ENCODE assay signal across 8 mouse cellular contexts in the genomic region with DNA sequence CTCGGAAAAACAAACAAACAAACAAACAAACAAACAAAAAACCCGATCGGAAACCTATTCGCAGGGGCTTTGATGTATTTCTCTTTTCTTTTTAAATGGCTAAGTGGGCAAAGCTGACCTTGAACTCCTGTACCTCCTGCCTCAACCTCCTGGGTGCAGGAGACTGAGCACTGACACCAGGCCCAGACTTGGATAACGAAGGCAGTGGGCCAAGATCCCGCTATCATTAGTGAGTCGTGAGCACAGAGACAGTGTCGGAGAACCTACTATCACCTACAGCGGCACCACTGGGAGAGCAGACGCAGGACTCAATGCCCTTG. TPM values are rescaled to one million over a fixed set of nuclear protein-coding genes. Genes with fewer than 3 reads are reported as not detected.
DNase-seq lines count a peak whose midpoint lies in the region; ATAC-seq and TF ChIP-seq lines count a peak whose summit lies in the region.

No protein-coding gene starts in this region.

- WGBS in heart, embryonic 12.5 days = 5% methylated on average over 10 of the region's 10 CpGs
- WGBS in forebrain, postnatal 0 days = 10% methylated on average over 10 of the region's 10 CpGs
- 5% methylated on average over 10 of the region's 10 CpGs for WGBS in liver, postnatal 0 days (ENCODE audit: insufficient replicate concordance)

- no peak for ATAC-seq in heart, embryonic 12.5 days (ENCODE audit: insufficient number of reproducible peaks, low FRiP score)
- ATAC-seq in forebrain, postnatal 0 days = no peak
- no peak for ATAC-seq in liver, postnatal 0 days

- DNase-seq in heart, postnatal 14 days = no peak
- DNase-seq in forebrain, postnatal 0 days = no peak
- DNase-seq in liver, postnatal 0 days = no peak
- DNase-seq in adrenal gland, adult 8-10 months = no peak
- DNase-seq in frontal cortex, postnatal 14 days (ENCODE audit: low spot score in 2 of 2) = no peak
- DNase-seq in cerebellum, postnatal 36 days = no peak

- H3K4me3 ChIP-seq in heart, embryonic 12.5 days = peak overlapping the region; percentile 94
- peak overlapping the region; percentile 99 for H3K4me3 ChIP-seq in ES-Bruce4 (ENCODE audit: low read depth, low read length)
- H3K4me3 ChIP-seq in forebrain, postnatal 0 days (ENCODE audit: low read depth, low read length) = peak overlapping the region; percentile 60
- peak overlapping the region; percentile 76 for H3K4me3 ChIP-seq in liver, postnatal 0 days (ENCODE audit: low read depth, low read length)

- no peak for TF ChIP-seq POLR2A in ES-Bruce4 (IDR thresholded peaks at IDR 0.05; ENCODE audit: insufficient read depth, low read length)

- peak overlapping the region; percentile 89 for H3K9ac ChIP-seq in heart, embryonic 12.5 days
- H3K9ac ChIP-seq in ES-Bruce4 (ENCODE audit: low read depth, poor library complexity, severe bottlenecking) = peak overlapping the region; percentile 89
- H3K9ac ChIP-seq in forebrain, postnatal 0 days = peak overlapping the region; percentile 18
- H3K9ac ChIP-seq in liver, postnatal 0 days (replicated peaks) = peak overlapping the region; percentile 87

- no peaks in the 10 kb centered on the region for H3K9me3 ChIP-seq in heart, embryonic 12.5 days (replicated peaks)
- H3K9me3 ChIP-seq in ES-Bruce4 (replicated peaks; ENCODE audit: control insufficient read depth, insufficient read depth, low read length, poor library complexity, severe bottlenecking) = no peaks in the 10 kb centered on the region
- H3K9me3 ChIP-seq in forebrain, postnatal 0 days (ENCODE audit: low read length) = no peaks in the 10 kb centered on the region
- no peaks in the 10 kb centered on the region for H3K9me3 ChIP-seq in liver, postnatal 0 days (ENCODE audit: low read length)

- intact Hi-C loops in heart, postnatal 14 days (cut with DNase I) = loop anchor here (5.0 kb wide), 1 partner anchor 39 kb away; no protein-coding TSS in a partner anchor

- TF ChIP-seq CTCF in ES-Bruce4 (IDR thresholded peaks at IDR 0.05; ENCODE audit: low read depth, low read length) = no peak
- TF ChIP-seq CTCF in forebrain, postnatal 0 days (IDR thresholded peaks at IDR 0.05; ENCODE audit: low read depth) = 0 out of 2 replicates have a peak, but pooled peaks have one; percentile 3
- TF ChIP-seq CTCF in liver, postnatal 0 days (IDR thresholded peaks at IDR 0.05; ENCODE audit: low read depth) = 0 out of 2 replicates have a peak, but pooled peaks have one; percentile 6

- H3K4me2 ChIP-seq in heart, embryonic 12.5 days = peak overlapping the region; percentile 72
- H3K4me2 ChIP-seq in forebrain, postnatal 0 days (ENCODE audit: low read depth) = peak overlapping the region; percentile 51
- peak overlapping the region; percentile 82 for H3K4me2 ChIP-seq in liver, postnatal 0 days (ENCODE audit: low read depth, low read length)

- H3K27ac ChIP-seq in heart, embryonic 12.5 days (ENCODE audit: poor library complexity, severe bottlenecking) = peak overlapping the region; percentile 97
- H3K27ac ChIP-seq in ES-Bruce4 (ENCODE audit: insufficient read depth, low read length) = peak overlapping the region; percentile 58; the same call in 1 of the 2 replicates
- no peak overlapping the region for H3K27ac ChIP-seq in forebrain, postnatal 0 days (ENCODE audit: low read depth, low read length)
- H3K27ac ChIP-seq in liver, postnatal 0 days (ENCODE audit: low read depth) = peak overlapping the region; percentile 96

- no peaks in the 10 kb centered on the region for H3K27me3 ChIP-seq in heart, embryonic 12.5 days (replicated peaks)
- no peaks in the 10 kb centered on the region for H3K27me3 ChIP-seq in ES-Bruce4 (ENCODE audit: control insufficient read depth, insufficient read depth, low read length, poor library complexity, severe bottlenecking)
- no peaks in the 10 kb centered on the region for H3K27me3 ChIP-seq in forebrain, postnatal 0 days (ENCODE audit: insufficient read depth, low read length)
- no peaks in the 10 kb centered on the region for H3K27me3 ChIP-seq in liver, postnatal 0 days (ENCODE audit: insufficient read depth, low read length)

- peaks cover 17% of the 10 kb centered on the region for H3K4me1 ChIP-seq in heart, embryonic 12.5 days (replicated peaks)
- H3K4me1 ChIP-seq in ES-Bruce4 (ENCODE audit: control insufficient read depth, insufficient read depth, low read length) = peaks cover 2% of the 10 kb centered on the region
- no peaks in the 10 kb centered on the region; the same call in 1 of the 2 replicates for H3K4me1 ChIP-seq in forebrain, postnatal 0 days (ENCODE audit: insufficient read depth)
- H3K4me1 ChIP-seq in liver, postnatal 0 days (ENCODE audit: insufficient read depth) = peaks cover 19% of the 10 kb centered on the region

- H3K36me3 ChIP-seq in heart, embryonic 12.5 days = peaks cover 33% of the 10 kb centered on the region
- peaks cover 36% of the 10 kb centered on the region for H3K36me3 ChIP-seq in ES-Bruce4 (ENCODE audit: control insufficient read depth, insufficient read depth, low read length, poor library complexity, severe bottlenecking)
- H3K36me3 ChIP-seq in forebrain, postnatal 0 days (ENCODE audit: insufficient read depth) = no peaks in the 10 kb centered on the region
- H3K36me3 ChIP-seq in liver, postnatal 0 days (replicated peaks; ENCODE audit: insufficient read depth, low read length) = peaks cover 31% of the 10 kb centered on the region

- no peak for TF ChIP-seq EP300 in ES-Bruce4 (IDR thresholded peaks at IDR 0.05; ENCODE audit: insufficient read depth, low read depth, low read length)
- no peak for TF ChIP-seq EP300 in liver, postnatal 0 days (IDR thresholded peaks at IDR 0.05; ENCODE audit: low read depth)

RNA-seq across cellular contexts. Expression of gene Gmnn, which starts 0.7 kb away (rescaled TPM):
- 111 and 114 TPM in 2 replicates for polyA plus RNA-seq in heart, embryonic 12.5 days (2016; fragmentation: Nextera tagmentation; extraction: Ambion mirVana)
- 10 to 100 TPM; 32.6 to 34.4 TPM for total RNA-seq in heart, postnatal 14 days (2021)
- polyA plus RNA-seq in ES-Bruce4 (2011; ENCODE audit: insufficient read depth, insufficient read length, low read depth, missing spikeins) = 127 and 129 TPM in 2 replicates
- 4.4 and 5.5 TPM in 2 replicates for total RNA-seq in forebrain, postnatal 0 days (2014; rRNA removed)
- polyA plus RNA-seq in forebrain, postnatal 0 days (2015; fragmentation: Nextera tagmentation; extraction: Ambion mirVana) = 12.9 and 15.2 TPM in 2 replicates
- 69.1 and 71.9 TPM in 2 replicates for polyA plus RNA-seq in liver, postnatal 0 days (2015; fragmentation: Nextera tagmentation; extraction: Ambion mirVana)
- total RNA-seq in adrenal gland, adult 8-10 months (2022) = 10 to 100 TPM in 2 of 4 experiments, 1 to 10 TPM in 2; 5.3 to 12.5 (median 9.4) TPM

RNA-seq across cellular contexts. Expression of gene Armh2, which starts 20.0 kb away (rescaled TPM):
- polyA plus RNA-seq in heart, embryonic 12.5 days (2016; fragmentation: Nextera tagmentation; extraction: Ambion mirVana) = not detected in 2 replicates
- not detected for total RNA-seq in heart, postnatal 14 days (2021)
- polyA plus RNA-seq in ES-Bruce4 (2011; ENCODE audit: insufficient read depth, insufficient read length, low read depth, missing spikeins) = not detected in 2 replicates
- total RNA-seq in forebrain, postnatal 0 days (2014; rRNA removed) = 0.86 TPM in 1 of 2 replicates, not detected in the other
- polyA plus RNA-seq in forebrain, postnatal 0 days (2015; fragmentation: Nextera tagmentation; extraction: Ambion mirVana) = not detected in 2 replicates
- polyA plus RNA-seq in liver, postnatal 0 days (2015; fragmentation: Nextera tagmentation; extraction: Ambion mirVana) = not detected in 2 replicates
- not detected for total RNA-seq in adrenal gland, adult 8-10 months (2022)

RNA-seq across cellular contexts. Expression of gene BC005537, which starts 40.4 kb away (rescaled TPM):
- 9.4 and 12.6 TPM in 2 replicates for polyA plus RNA-seq in heart, embryonic 12.5 days (2016; fragmentation: Nextera tagmentation; extraction: Ambion mirVana)
- 100 to 1,000 TPM; 138 to 142 TPM for total RNA-seq in heart, postnatal 14 days (2021)
- polyA plus RNA-seq in ES-Bruce4 (2011; ENCODE audit: insufficient read depth, insufficient read length, low read depth, missing spikeins) = 78.9 and 92.7 TPM in 2 replicates
- 64.2 and 68.4 TPM in 2 replicates for total RNA-seq in forebrain, postnatal 0 days (2014; rRNA removed)
- 16.1 and 16.9 TPM in 2 replicates for polyA plus RNA-seq in forebrain, postnatal 0 days (2015; fragmentation: Nextera tagmentation; extraction: Ambion mirVana)
- polyA plus RNA-seq in liver, postnatal 0 days (2015; fragmentation: Nextera tagmentation; extraction: Ambion mirVana) = 10.4 and 10.6 TPM in 2 replicates
- total RNA-seq in adrenal gland, adult 8-10 months (2022) = 100 to 1,000 TPM; 194 to 209 (median 205) TPM

Comparison
In these comparisons a context has a peak if more than half of its experiments do, and no peak if none do; other contexts are left out.
1. H3K9ac ChIP-seq: peak in every context shown above with its lines; median percentile 89 in heart, embryonic 12.5 days; 89 in ES-Bruce4; 87 in liver, postnatal 0 days; 18 in forebrain, postnatal 0 days.